Mouse (Mus musculus): Measurements from ENCODE around the gene Smim11.

GRCm38 (mm10) chr16:92267861-92268260 lies 33.2 kb upstream of the Smim11 start:
- TF ChIP-seq CTCF (IDR thresholded peaks at IDR 0.05; ENCODE audit: low read depth, low read length) (no peak), POLR2A (IDR thresholded peaks at IDR 0.05; ENCODE audit: extremely low read depth, insufficient read depth, low read length) (no peak)
